Comparison of ENCODE assay signal across 8 mouse cellular contexts in genomic region chr11:77791752-77792565, GRCm38 (mm10). TPM values are rescaled to one million over a fixed set of nuclear protein-coding genes. Genes with fewer than 3 reads are reported as not detected.
DNase-seq lines count a peak whose midpoint lies in the region; ATAC-seq and TF ChIP-seq lines count a peak whose summit lies in the region.

No protein-coding gene starts in this region.

- 25% methylated on average over 12 of the region's 12 CpGs for WGBS in heart, postnatal 0 days

- DNase-seq in left cerebral cortex, postnatal 4 days = peak; percentile 68
- no peak for DNase-seq in left cerebral cortex, postnatal 14 days (ENCODE audit: low spot score in 2 of 2)
- peak; percentile 87 for DNase-seq in brain, embryonic 14.5 days (ENCODE audit: low read depth)
- DNase-seq in heart, postnatal 0 days (ENCODE audit: low spot score) = peak; percentile 70
- DNase-seq in kidney, postnatal 25 days = peak; percentile 90 to 92
- peak; percentile 90 for DNase-seq in thymus, postnatal 14 days
- DNase-seq in ovary, postnatal 14 days (ENCODE audit: low spot score) = no peak

- H3K27me3 ChIP-seq in heart, postnatal 0 days (ENCODE audit: control insufficient read depth, insufficient read depth, low read length) = no peaks in the 10 kb centered on the region

- ATAC-seq in heart, postnatal 0 days (ENCODE audit: insufficient read depth, low read depth) = peak; percentile 5; the same call in 1 of the 2 replicates
- ATAC-seq in megakaryocyte-erythroid progenitor cell, adult 5-6 weeks (replicated peaks; ENCODE audit: low FRiP score, low TSS enrichment, poor library complexity, severe bottlenecking) = peak; percentile 46

- no peaks in the 10 kb centered on the region for H3K36me3 ChIP-seq in heart, postnatal 0 days (replicated peaks; ENCODE audit: control insufficient read depth, insufficient read depth, low read length)

- no peak overlapping the region for H3K4me2 ChIP-seq in heart, postnatal 0 days (ENCODE audit: low read depth, low read length)

- H3K9me3 ChIP-seq in heart, postnatal 0 days (replicated peaks; ENCODE audit: control insufficient read depth, low read length) = no peaks in the 10 kb centered on the region

- H3K4me1 ChIP-seq in heart, postnatal 0 days (ENCODE audit: control insufficient read depth, insufficient read depth) = peaks cover 33% of the 10 kb centered on the region

- intact Hi-C loops in left cerebral cortex, postnatal 4 days (cut with DNase I) = no loop called here
- intact Hi-C loops in left cerebral cortex, postnatal 14 days (cut with DNase I) = loop anchor here (5.0 kb wide), 2 partner anchors 55 to 105 kb away; partner anchors contain the start of gene Nufip2

- no peak for TF ChIP-seq CTCF in brain, embryonic 14.5 days (IDR thresholded peaks at IDR 0.05; ENCODE audit: borderline replicate concordance, extremely low read depth, insufficient read depth, insufficient read length)
- no peak for TF ChIP-seq CTCF in heart, postnatal 0 days (IDR thresholded peaks at IDR 0.05; ENCODE audit: low read depth)

- TF ChIP-seq POLR2A in brain, embryonic 14.5 days (IDR thresholded peaks at IDR 0.05; ENCODE audit: borderline replicate concordance, extremely low read depth, insufficient read depth, insufficient read length, poor library complexity, severe bottlenecking) = no peak

- no peak overlapping the region for H3K4me3 ChIP-seq in heart, postnatal 0 days (ENCODE audit: low read depth, low read length)

- TF ChIP-seq EP300 in heart, postnatal 0 days (IDR thresholded peaks at IDR 0.05; ENCODE audit: low read depth) = no peak

- peak overlapping the region; percentile 81 for H3K27ac ChIP-seq in heart, postnatal 0 days (ENCODE audit: low read depth)

- H3K9ac ChIP-seq in heart, postnatal 0 days (replicated peaks; ENCODE audit: low read depth, low read length) = no peak overlapping the region

RNA-seq across cellular contexts. Expression of gene Gm10277, which starts 4.4 kb away (rescaled TPM):
- not detected for total RNA-seq in left cerebral cortex, postnatal 4 days (2021)
- not detected for total RNA-seq in left cerebral cortex, postnatal 14 days (2021)
- polyA plus RNA-seq in brain, embryonic 14.5 days (2012; rRNA removed) = not detected in 2 replicates
- total RNA-seq in heart, postnatal 0 days (2014; rRNA removed; ENCODE audit: low replicate concordance) = not detected in 2 replicates
- polyA plus RNA-seq in heart, postnatal 0 days (2015; fragmentation: Nextera tagmentation; extraction: Ambion mirVana) = 0.41 and 0.52 TPM in 2 replicates
- total RNA-seq in megakaryocyte-erythroid progenitor cell, adult 5-6 weeks (2014; fragmentation: Nextera tagmentation) = not detected in 2 replicates
- not detected in 2 replicates for total RNA-seq in megakaryocyte-erythroid progenitor cell, adult 5-6 weeks (2017)

RNA-seq across cellular contexts. Expression of gene Myo18a, which starts 28.9 kb away (rescaled TPM):
- total RNA-seq in left cerebral cortex, postnatal 4 days (2021) = 100 to 1,000 TPM; 146 to 151 TPM
- total RNA-seq in left cerebral cortex, postnatal 14 days (2021) = 100 to 1,000 TPM; 151 to 169 TPM
- 45.6 and 67.3 TPM in 2 replicates for polyA plus RNA-seq in brain, embryonic 14.5 days (2012; rRNA removed)
- 181 and 218 TPM in 2 replicates for total RNA-seq in heart, postnatal 0 days (2014; rRNA removed; ENCODE audit: low replicate concordance)
- 80.0 and 82.5 TPM in 2 replicates for polyA plus RNA-seq in heart, postnatal 0 days (2015; fragmentation: Nextera tagmentation; extraction: Ambion mirVana)
- 69.3 and 99.2 TPM in 2 replicates for total RNA-seq in megakaryocyte-erythroid progenitor cell, adult 5-6 weeks (2014; fragmentation: Nextera tagmentation)
- total RNA-seq in megakaryocyte-erythroid progenitor cell, adult 5-6 weeks (2017) = 84.3 and 107 TPM in 2 replicates

Comparison
In these comparisons a context has a peak if more than half of its experiments do, and no peak if none do; other contexts are left out.
1. DNase-seq: peak in left cerebral cortex, postnatal 4 days (single experiment), brain, embryonic 14.5 days (single experiment), heart, postnatal 0 days (single experiment), kidney, postnatal 25 days (2 of 2) and thymus, postnatal 14 days (single experiment); none in left cerebral cortex, postnatal 14 days (0 of 2) and ovary, postnatal 14 days (single experiment).